Mouse (Mus musculus): ENCODE data around the gene Tmem104. TPM values are rescaled to one million over a fixed set of nuclear protein-coding genes. Genes with fewer than 3 reads are reported as not detected.
A peak's percentile ranks its signal among the peaks of the same experiment; 100 is the strongest.

Tmem104 gene
- polyA plus RNA-seq, 1 experiment from 2014 or later: 7.1 TPM

DNA sequence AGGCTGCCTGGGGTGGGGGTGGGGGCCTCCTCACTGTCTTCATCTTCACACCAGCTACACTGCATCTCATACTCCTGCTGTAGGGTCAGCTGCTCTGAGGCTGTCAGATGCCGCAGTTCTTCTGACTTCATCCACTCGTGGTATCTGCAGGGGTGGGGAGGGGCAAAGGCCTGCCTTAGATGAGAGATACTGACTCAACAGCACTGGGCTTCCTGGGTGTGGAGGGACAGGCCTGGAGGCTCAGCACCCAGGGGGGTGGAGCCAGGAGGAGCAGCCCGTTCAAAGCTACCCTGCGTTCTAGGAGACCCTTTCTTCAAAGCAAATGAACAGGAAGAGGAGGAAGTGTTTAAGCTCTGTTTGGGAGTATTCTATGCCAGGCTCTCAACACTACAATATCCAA is 2.3 kb upstream of the Tmem104 start:
- H3K36me3 ChIP-seq: peaks cover 4% of the 10 kb centered on the region
- H3K27ac ChIP-seq (replicated peaks): no peak overlapping the region
- WGBS: 19% methylated on average over 4 of the region's 4 CpGs
- H3K4me2 ChIP-seq: no peak overlapping the region
- H3K9me3 ChIP-seq: no peaks in the 10 kb centered on the region
- no peak overlapping the region for H3K4me3 ChIP-seq
- H3K9ac ChIP-seq: 0 out of 2 replicates have a peak overlapping the region, but pooled peaks have one; percentile 42
- H3K27me3 ChIP-seq (replicated peaks): no peaks in the 10 kb centered on the region; the same call in 1 of the 2 replicates
- no peak for ATAC-seq (ENCODE audit: extremely low read depth, insufficient number of reproducible peaks, low FRiP score, low TSS enrichment)
- H3K4me1 ChIP-seq: peaks cover 17% of the 10 kb centered on the region

DNA sequence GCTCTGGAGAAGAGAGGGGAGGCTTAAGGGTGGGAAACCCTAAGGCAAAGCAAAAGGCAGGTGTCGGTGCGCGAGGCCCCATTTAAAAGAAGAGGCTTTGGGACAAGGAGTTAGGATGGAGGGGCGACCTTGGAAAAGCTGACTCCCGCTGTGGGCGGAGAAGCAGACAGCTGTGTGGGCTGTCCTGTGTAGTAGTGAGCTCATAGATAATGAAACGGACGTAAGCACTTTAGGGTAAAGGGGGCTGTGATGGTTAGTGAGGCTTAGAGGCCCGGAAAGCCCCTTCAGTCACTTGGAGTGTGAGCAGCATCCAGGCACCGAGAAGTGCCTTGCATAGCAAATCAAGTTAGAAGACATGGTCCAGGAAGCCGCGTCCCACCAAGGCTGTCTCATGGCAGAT is 406 bp downstream of the Tmem104 start, which contains the start of gene Nat9:
TSS of gene Nat9 (minus strand) at position 167 of the 400 bp plus-strand sequence.
- peaks cover 16% of the 10 kb centered on the region for H3K36me3 ChIP-seq
- 0 out of 2 replicates have a peak, but pooled peaks have one; percentile 2 for ATAC-seq (ENCODE audit: extremely low read depth, insufficient number of reproducible peaks, low FRiP score, low TSS enrichment)
- peak within 1 kb of the TSS; percentile 93 for H3K9ac ChIP-seq
- H3K27ac ChIP-seq (replicated peaks): peak within 1 kb of the TSS; percentile 75
- H3K4me3 ChIP-seq: peak within 1 kb of the TSS; percentile 77
- peak within 1 kb of the TSS; percentile 98 for H3K4me2 ChIP-seq
- H3K9me3 ChIP-seq: no peaks in the 10 kb centered on the region
- no peaks in the 10 kb centered on the region; the same call in 1 of the 2 replicates for H3K27me3 ChIP-seq (replicated peaks)
- WGBS: 8% methylated on average over 12 of the region's 12 CpGs
- H3K4me1 ChIP-seq: peaks cover 24% of the 10 kb centered on the region

DNA sequence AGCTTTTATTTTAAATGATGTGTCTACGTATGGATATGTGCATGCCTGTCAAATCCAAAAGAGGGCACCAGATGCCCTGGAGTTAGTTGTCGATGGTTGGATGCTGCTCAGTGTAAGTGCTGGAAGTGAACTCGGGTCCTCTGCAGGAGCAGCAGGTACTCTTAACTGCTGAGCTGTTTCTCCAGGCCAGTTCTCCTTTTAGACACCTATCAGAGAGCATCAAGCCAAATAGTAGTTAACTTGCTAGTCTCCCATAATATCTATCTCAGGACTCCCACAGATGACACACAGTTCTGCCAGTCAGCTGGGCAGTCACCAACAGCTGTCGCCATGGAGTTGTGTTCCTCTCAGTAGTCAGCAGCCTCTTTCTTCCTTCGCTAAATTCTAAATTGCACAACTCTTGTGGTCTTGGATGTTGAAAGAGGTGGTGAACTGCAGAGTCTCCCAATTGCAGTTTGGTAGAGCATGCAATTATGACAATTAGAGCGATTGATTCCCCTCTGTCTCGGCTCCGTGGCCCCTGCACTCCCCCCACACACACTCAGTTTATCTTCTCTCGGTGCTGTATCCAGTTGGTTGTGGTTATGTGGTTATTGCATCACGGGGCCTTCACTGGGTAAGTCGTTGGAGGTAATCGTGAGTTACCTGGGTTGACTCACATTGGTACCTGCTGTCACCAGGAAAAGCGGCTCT is 1.4 kb downstream of the Tmem104 start:
- Histone ChIP-seq H3K4me2 (peak overlapping the region; percentile 98; the same call in 1 of the 2 replicates), H3K36me3 (peaks cover 16% of the 10 kb centered on the region), H3K9me3 (no peaks in the 10 kb centered on the region), H3K4me3 (no peak overlapping the region), H3K27me3 (replicated peaks) (no peaks in the 10 kb centered on the region; the same call in 1 of the 2 replicates), H3K4me1 (peaks cover 24% of the 10 kb centered on the region), H3K9ac (no peak overlapping the region; the same call in 1 of the 2 replicates), H3K27ac (replicated peaks) (no peak overlapping the region)
- no peak for ATAC-seq (ENCODE audit: extremely low read depth, insufficient number of reproducible peaks, low FRiP score, low TSS enrichment)
- WGBS: 80% methylated on average over 13 of the region's 13 CpGs

DNA sequence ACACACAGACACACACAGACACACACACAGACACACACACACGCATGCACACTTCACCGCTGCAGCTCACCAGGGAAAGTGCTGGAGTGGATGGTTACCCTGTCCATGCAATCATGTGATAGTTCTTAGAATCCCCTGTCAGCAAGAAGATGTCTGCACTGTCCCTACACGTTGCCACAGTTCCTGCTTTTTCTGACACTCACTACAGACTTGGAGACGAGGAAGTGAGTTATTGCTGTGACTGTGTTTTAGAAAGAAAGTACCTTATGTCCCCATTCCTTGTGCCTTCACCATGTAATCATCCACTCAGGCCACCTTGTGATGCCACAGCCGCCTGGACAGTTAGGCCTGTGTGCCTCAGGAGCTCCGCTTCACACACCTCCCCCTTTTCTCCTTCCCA is 2.0 kb downstream of the Tmem104 start:
- no peak overlapping the region; the same call in 1 of the 2 replicates for H3K9ac ChIP-seq
- H3K4me1 ChIP-seq: peaks cover 24% of the 10 kb centered on the region
- peaks cover 16% of the 10 kb centered on the region for H3K36me3 ChIP-seq
- H3K27ac ChIP-seq (replicated peaks): no peak overlapping the region
- ATAC-seq (ENCODE audit: extremely low read depth, insufficient number of reproducible peaks, low FRiP score, low TSS enrichment): no peak
- H3K4me3 ChIP-seq: no peak overlapping the region
- no peak overlapping the region for H3K4me2 ChIP-seq
- H3K9me3 ChIP-seq: no peaks in the 10 kb centered on the region
- no peaks in the 10 kb centered on the region; the same call in 1 of the 2 replicates for H3K27me3 ChIP-seq (replicated peaks)
- WGBS: 85% methylated on average over 6 of the region's 6 CpGs

DNA sequence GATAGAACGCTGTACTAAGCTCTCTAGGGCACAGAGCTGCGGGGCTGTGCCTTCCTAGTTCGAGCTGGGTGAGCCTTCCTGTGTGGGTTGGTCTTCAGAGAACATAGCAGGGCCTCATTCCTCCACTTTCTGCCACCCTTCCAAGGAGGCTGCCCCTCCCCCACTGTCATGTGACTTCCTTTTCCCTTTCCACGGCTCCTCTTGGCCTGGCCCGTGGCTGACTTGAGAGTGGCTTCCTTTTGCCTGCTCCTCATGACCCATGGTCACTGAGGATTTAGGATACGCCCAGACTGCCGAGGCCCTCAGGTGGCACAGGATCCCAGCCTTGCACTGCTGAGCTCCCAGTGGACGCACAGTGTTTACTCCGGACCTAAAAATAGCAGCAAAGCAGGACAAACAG is 4.9 kb downstream of the Tmem104 start:
- Histone ChIP-seq H3K4me3 (no peak overlapping the region), H3K4me2 (no peak overlapping the region; the same call in 1 of the 2 replicates), H3K27me3 (replicated peaks) (no peaks in the 10 kb centered on the region), H3K4me1 (peaks cover 28% of the 10 kb centered on the region), H3K9me3 (no peaks in the 10 kb centered on the region), H3K36me3 (peaks cover 20% of the 10 kb centered on the region), H3K27ac (replicated peaks) (peak overlapping the region; percentile 53), H3K9ac (peak overlapping the region; percentile 34; the same call in 1 of the 2 replicates)
- no peak for ATAC-seq (ENCODE audit: extremely low read depth, insufficient number of reproducible peaks, low FRiP score, low TSS enrichment)
- WGBS: 35% methylated on average over 9 of the region's 9 CpGs

DNA sequence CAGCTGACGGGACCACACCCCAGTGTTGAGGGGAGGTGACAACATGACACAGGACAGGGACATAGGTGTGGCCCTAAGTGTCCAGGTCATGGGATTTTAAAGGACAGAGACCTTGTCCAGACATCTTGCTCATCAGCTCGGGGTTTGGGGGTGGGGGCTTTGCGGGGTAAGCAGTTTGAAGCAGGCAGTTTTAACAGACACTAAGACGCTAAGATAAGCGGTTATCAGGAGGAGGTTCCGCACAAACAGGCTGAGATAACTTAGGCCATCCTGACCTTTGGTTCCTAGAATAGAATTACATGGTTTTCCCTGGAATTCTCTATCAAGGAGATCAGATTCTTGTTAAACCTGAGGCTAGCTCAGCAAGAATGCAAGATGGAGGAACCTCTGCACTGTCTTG is 7.4 kb downstream of the Tmem104 start:
- H3K4me1 ChIP-seq: peaks cover 19% of the 10 kb centered on the region
- WGBS: 39% methylated on average over 6 of the region's 6 CpGs

DNA sequence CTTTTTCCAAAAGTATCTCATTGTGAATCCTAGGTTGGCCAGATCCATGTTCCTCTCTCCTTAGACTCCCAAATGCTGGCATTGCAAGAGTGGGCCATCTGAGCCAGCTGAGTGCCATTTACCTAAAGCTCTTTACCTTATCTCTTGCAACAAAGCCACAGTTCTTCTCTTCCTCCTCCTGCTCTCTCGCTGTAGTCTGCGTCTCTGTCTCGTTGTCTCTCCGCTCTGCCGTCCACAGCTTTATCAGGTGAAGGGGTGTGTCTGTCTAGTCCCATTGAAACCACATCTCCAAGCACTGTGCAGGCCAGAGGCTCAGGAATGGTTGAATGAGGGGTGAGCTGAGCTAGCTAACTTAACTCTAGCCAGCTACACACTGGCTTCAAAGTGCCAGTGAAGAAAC is 8.6 kb downstream of the Tmem104 start:
- H3K9me3 ChIP-seq: no peaks in the 10 kb centered on the region
- no peaks in the 10 kb centered on the region for H3K27me3 ChIP-seq (replicated peaks)
- no peak for ATAC-seq (ENCODE audit: extremely low read depth, insufficient number of reproducible peaks, low FRiP score, low TSS enrichment)
- no peak overlapping the region for H3K4me2 ChIP-seq
- no peak overlapping the region for H3K9ac ChIP-seq
- peaks cover 19% of the 10 kb centered on the region for H3K4me1 ChIP-seq
- peaks cover 25% of the 10 kb centered on the region for H3K36me3 ChIP-seq
- 16% methylated on average over 5 of the region's 5 CpGs for WGBS
- no peak overlapping the region for H3K4me3 ChIP-seq
- H3K27ac ChIP-seq (replicated peaks): no peak overlapping the region

More for the DNA sequence above, 7.4 kb downstream of the Tmem104 start:
- Histone ChIP-seq H3K27me3 (replicated peaks) (no peaks in the 10 kb centered on the region), H3K36me3 (peaks cover 29% of the 10 kb centered on the region), H3K4me2 (no peak overlapping the region), H3K4me3 (no peak overlapping the region), H3K27ac (replicated peaks) (no peak overlapping the region), H3K9me3 (no peaks in the 10 kb centered on the region), H3K9ac (no peak overlapping the region)
- no peak for ATAC-seq (ENCODE audit: extremely low read depth, insufficient number of reproducible peaks, low FRiP score, low TSS enrichment)

DNA sequence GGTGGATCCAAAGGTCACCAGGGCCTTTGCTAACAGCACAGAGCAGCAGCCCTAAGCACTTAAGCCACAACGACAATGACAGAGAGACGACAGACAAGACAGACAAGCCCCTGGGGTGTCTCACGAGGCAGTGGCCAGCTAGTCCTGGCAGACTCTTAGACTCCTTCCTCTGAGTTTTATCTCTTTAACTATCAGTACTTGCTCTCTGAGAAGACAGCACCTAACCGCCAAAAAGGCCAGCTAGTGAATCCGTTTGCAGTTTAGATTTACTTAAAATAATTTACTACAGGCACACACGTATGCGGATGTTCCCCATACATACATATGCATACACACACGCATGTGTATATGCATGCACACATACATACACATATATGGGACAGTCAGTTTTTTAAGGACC is 10.3 kb downstream of the Tmem104 start:
- Histone ChIP-seq H3K9me3 (no peaks in the 10 kb centered on the region), H3K27ac (replicated peaks) (no peak overlapping the region), H3K36me3 (peaks cover 31% of the 10 kb centered on the region), H3K27me3 (replicated peaks) (peaks cover under 1% of the 10 kb centered on the region; the same call in 1 of the 2 replicates), H3K9ac (no peak overlapping the region), H3K4me1 (peaks cover 12% of the 10 kb centered on the region), H3K4me2 (no peak overlapping the region), H3K4me3 (no peak overlapping the region)
- no peak for ATAC-seq (ENCODE audit: extremely low read depth, insufficient number of reproducible peaks, low FRiP score, low TSS enrichment)
- 60% methylated on average over 8 of the region's 8 CpGs for WGBS

DNA sequence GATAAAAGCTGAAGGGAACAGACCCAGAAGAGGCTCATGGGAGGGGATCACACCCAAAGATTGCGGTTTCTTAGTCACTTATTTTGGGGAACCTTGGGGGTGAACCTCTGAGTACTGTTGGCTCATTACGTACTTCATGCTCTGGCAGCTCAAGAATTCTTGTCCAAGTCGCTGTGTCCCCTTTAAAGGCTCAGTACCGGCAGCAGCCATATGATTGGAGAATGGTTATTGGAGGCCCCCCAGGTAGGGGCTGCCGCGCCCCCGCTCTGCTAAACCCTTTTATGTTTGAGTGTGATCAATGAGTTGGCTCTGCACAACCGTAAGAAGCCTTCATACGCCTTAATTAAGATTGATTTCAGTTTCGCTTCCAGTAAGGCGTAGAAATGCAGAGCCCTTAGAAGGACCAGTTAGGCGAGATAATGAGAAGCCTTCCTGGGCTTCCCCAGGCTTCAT is 11.7 kb downstream of the Tmem104 start:
- H3K27ac ChIP-seq (replicated peaks): no peak overlapping the region
- 63% methylated on average over 12 of the region's 12 CpGs for WGBS
- no peak overlapping the region for H3K9ac ChIP-seq
- peaks cover 35% of the 10 kb centered on the region for H3K36me3 ChIP-seq
- no peak overlapping the region for H3K4me2 ChIP-seq
- no peaks in the 10 kb centered on the region for H3K9me3 ChIP-seq
- H3K4me1 ChIP-seq: peaks cover 12% of the 10 kb centered on the region
- peaks cover 14% of the 10 kb centered on the region; the same call in 1 of the 2 replicates for H3K27me3 ChIP-seq (replicated peaks)
- ATAC-seq (ENCODE audit: extremely low read depth, insufficient number of reproducible peaks, low FRiP score, low TSS enrichment): no peak
- H3K4me3 ChIP-seq: no peak overlapping the region

DNA sequence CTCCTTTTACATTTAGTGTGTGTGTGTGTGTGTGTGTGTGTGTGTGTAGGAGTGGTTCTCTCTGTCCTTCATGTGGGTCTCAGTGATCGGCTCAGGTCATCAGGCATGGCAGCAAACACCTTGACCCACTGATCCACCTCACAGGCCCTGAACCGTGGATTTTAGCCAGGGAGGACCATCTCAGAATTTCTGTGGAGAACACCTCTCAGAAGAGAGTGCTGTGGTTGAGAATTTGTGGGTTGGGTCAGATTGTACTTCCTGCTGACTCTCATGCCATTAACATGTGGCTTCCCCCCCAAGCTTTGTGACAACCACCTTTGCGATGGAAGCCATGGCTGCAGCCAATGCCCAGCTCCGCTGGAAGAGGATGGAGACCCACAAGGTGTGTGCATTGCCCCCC is 13.2 kb downstream of the Tmem104 start:
- Histone ChIP-seq H3K27ac (replicated peaks) (no peak overlapping the region), H3K9ac (no peak overlapping the region), H3K4me3 (no peak overlapping the region), H3K9me3 (no peaks in the 10 kb centered on the region), H3K27me3 (replicated peaks) (peaks cover 25% of the 10 kb centered on the region; the same call in 1 of the 2 replicates), H3K4me2 (no peak overlapping the region), H3K4me1 (peaks cover 8% of the 10 kb centered on the region), H3K36me3 (peaks cover 42% of the 10 kb centered on the region)
- WGBS: 90% methylated on average over 4 of the region's 4 CpGs
- no peak for ATAC-seq (ENCODE audit: extremely low read depth, insufficient number of reproducible peaks, low FRiP score, low TSS enrichment)

DNA sequence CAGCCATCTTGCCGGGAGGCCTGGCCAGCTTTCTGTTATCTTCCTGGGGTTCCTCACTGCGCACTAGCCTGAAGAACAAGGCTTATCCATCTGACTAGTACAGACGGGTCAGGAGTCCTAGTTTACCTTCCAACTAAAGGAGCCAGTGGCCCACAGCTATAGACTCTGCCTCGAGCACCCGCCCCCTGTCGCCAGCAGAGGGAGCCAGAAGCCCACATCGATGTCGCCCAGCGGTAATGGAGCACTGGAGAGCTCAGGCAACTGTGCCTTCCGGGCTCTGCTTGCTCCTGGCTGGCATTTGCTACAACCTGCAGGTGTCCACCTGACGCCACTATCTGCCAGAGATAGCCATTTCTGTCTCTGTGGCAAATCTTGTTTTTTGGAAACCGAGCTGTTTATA is 15.0 kb downstream of the Tmem104 start:
- Histone ChIP-seq H3K4me1 (no peaks in the 10 kb centered on the region), H3K27ac (replicated peaks) (no peak overlapping the region), H3K36me3 (peaks cover 55% of the 10 kb centered on the region), H3K27me3 (replicated peaks) (peaks cover 43% of the 10 kb centered on the region), H3K4me2 (no peak overlapping the region), H3K9me3 (no peaks in the 10 kb centered on the region), H3K9ac (no peak overlapping the region), H3K4me3 (no peak overlapping the region)
- WGBS: 16% methylated on average over 12 of the region's 12 CpGs
- no peak for ATAC-seq (ENCODE audit: extremely low read depth, insufficient number of reproducible peaks, low FRiP score, low TSS enrichment)

DNA sequence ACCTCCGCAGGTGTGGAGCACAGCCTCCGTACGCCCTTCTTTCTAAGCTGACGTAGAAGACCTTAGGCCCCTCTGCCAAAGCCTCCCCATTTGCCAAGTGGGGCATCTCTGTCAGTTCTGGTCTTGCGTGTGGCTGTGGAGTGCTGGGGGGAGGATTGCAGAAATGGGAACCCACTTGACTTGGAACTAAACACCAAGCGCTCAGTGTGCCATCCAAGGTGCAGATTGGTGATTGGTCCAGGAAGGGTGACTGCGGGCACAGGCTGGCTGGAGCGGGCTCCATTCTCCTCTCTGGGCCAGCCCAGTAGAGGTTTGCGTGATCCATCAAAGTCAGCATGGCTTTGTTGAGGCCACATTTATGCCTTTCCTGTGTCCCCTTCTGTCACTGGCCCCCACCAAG is 15.5 kb downstream of the Tmem104 start:
- H3K27me3 ChIP-seq (replicated peaks): peaks cover 47% of the 10 kb centered on the region
- WGBS: 88% methylated on average over 9 of the region's 9 CpGs
- H3K4me2 ChIP-seq: no peak overlapping the region
- no peak overlapping the region for H3K9ac ChIP-seq
- H3K4me3 ChIP-seq: no peak overlapping the region
- H3K27ac ChIP-seq (replicated peaks): no peak overlapping the region
- ATAC-seq (ENCODE audit: extremely low read depth, insufficient number of reproducible peaks, low FRiP score, low TSS enrichment): no peak
- no peaks in the 10 kb centered on the region for H3K9me3 ChIP-seq
- H3K36me3 ChIP-seq: peaks cover 57% of the 10 kb centered on the region
- H3K4me1 ChIP-seq: no peaks in the 10 kb centered on the region

All from heart, embryonic 13.5 days (tissue).